In the genomic region with DNA sequence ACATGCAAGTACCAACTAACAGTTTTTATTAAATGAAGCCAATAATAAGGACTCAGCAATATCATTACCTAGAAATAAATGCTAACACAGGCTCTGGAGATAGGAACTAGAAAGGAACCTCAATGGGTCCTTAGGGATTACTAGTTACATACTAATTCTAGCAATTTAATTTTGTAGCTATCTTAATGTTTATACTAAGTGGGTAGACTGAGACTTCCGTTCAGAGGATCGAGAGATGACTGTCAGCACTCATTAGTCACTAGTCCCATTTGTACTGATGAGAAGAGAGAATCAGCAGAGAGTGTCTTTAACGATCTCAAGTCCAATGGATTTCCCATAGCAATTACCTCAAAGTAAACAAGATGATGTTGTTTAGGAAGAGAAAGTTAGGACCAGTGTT, we compare ENCODE assay signal across 23 mouse cellular contexts.
"Had no signal": no experiment of that assay in that cellular context is flagged by ENCODE, and none has a peak within 500 bp of the region (broad histone marks: within the 10 kb centered on the region; RNA-seq: fewer than 3 reads in every experiment).

No protein-coding gene starts in this region.

- H3K4me2 ChIP-seq: heart, embryonic 12.5 days; hindbrain, embryonic 14.5 days; intestine, embryonic 15.5 days; limb, embryonic 12.5 days; liver, embryonic 11.5 days; liver, embryonic 13.5 days had no signal

- H3K27me3 ChIP-seq: heart, embryonic 12.5 days; intestine, embryonic 15.5 days; limb, embryonic 12.5 days; liver, embryonic 13.5 days had no signal

- H3K9me3 ChIP-seq: heart, embryonic 10.5 days; heart, embryonic 12.5 days; hindbrain, embryonic 10.5 days; intestine, embryonic 15.5 days; limb, embryonic 10.5 days; limb, embryonic 12.5 days; liver, embryonic 13.5 days had no signal

- H3K9ac ChIP-seq: heart, embryonic 12.5 days; hindbrain, embryonic 14.5 days; intestine, embryonic 15.5 days; limb, embryonic 12.5 days; liver, embryonic 13.5 days had no signal

- H3K27ac ChIP-seq: heart, embryonic 10.5 days; hindbrain, embryonic 10.5 days; hindbrain, embryonic 14.5 days; intestine, embryonic 15.5 days; layer of hippocampus, adult 2 months; left cerebral cortex, adult 2 months; limb, embryonic 10.5 days; limb, embryonic 12.5 days; liver, embryonic 13.5 days had no signal

- H3K4me3 ChIP-seq: heart, embryonic 10.5 days; heart, embryonic 12.5 days; hindbrain, embryonic 10.5 days; intestine, embryonic 15.5 days; layer of hippocampus, adult 2 months; left cerebral cortex, adult 2 months; limb, embryonic 10.5 days; limb, embryonic 12.5 days; liver, embryonic 13.5 days had no signal

- H3K36me3 ChIP-seq: heart, embryonic 10.5 days; heart, embryonic 12.5 days; hindbrain, embryonic 10.5 days; intestine, embryonic 15.5 days; limb, embryonic 10.5 days; limb, embryonic 12.5 days; liver, embryonic 13.5 days had no signal

- H3K4me1 ChIP-seq: heart, embryonic 10.5 days; heart, embryonic 12.5 days; hindbrain, embryonic 10.5 days; intestine, embryonic 15.5 days; limb, embryonic 10.5 days; limb, embryonic 12.5 days; liver, embryonic 13.5 days had no signal

- DNase-seq: gastrocnemius, postnatal 25 days; heart, adult 18-20 months; heart, postnatal 10 days; heart, postnatal 4 days; kidney, adult 18-20 months; kidney, adult 8-10 months; kidney, postnatal 10 days; kidney, postnatal 25 days; kidney, postnatal 4 days; liver; liver, embryonic 13.5 days had no signal

- ATAC-seq: inflammation-experienced regulatory T-cells, adult 6 months; intestine, embryonic 15.5 days; intestine, postnatal 0 days had no signal
